Mouse (Mus musculus): ENCODE measurements around the gene Kmt2d. TPM values are rescaled to one million over a fixed set of nuclear protein-coding genes. Genes with fewer than 3 reads are reported as not detected.

Kmt2d gene
- polyA plus RNA-seq, 1 experiment from 2014 or later: 13.3 TPM

GRCm38 (mm10) chr15:98785744-98786143, 85.3 kb downstream of the Kmt2d start:
- Histone ChIP-seq H3K4me3 (replicated peaks) (no peak overlapping the region), H3K4me2 (no peak overlapping the region), H3K36me3 (no peaks in the 10 kb centered on the region), H3K9me3 (replicated peaks) (no peaks in the 10 kb centered on the region), H3K9ac (no peak overlapping the region), H3K27me3 (peaks cover 82% of the 10 kb centered on the region), H3K4me1 (peaks cover 14% of the 10 kb centered on the region), H3K27ac (no peak overlapping the region)
- 40% methylated on average over 7 of the region's 7 CpGs for WGBS
- ATAC-seq (replicated peaks; ENCODE audit: low FRiP score): no peak

Other genes starting within 250 kb of the Kmt2d start
- gene Cacnb3, start 240.4 kb downstream of the Kmt2d start, polyA plus RNA-seq (2015; fragmentation: Nextera tagmentation; extraction: Ambion mirVana): 29.8 and 36.6 TPM in 2 replicates
- 23.1 and 23.7 TPM in 2 replicates for gene Ddx23, start 208.3 kb downstream of the Kmt2d start, polyA plus RNA-seq (2015; fragmentation: Nextera tagmentation; extraction: Ambion mirVana)
- 0.62 and 0.99 TPM in 2 replicates for gene Rnd1, start 193.7 kb downstream of the Kmt2d start, polyA plus RNA-seq (2015; fragmentation: Nextera tagmentation; extraction: Ambion mirVana)
- gene Ccdc65, start 163.0 kb downstream of the Kmt2d start, polyA plus RNA-seq (2015; fragmentation: Nextera tagmentation; extraction: Ambion mirVana): 0.73 and 1.1 TPM in 2 replicates
- gene Fkbp11, start 143.0 kb downstream of the Kmt2d start, polyA plus RNA-seq (2015; fragmentation: Nextera tagmentation; extraction: Ambion mirVana): 40.3 and 40.5 TPM in 2 replicates
- gene Arf3, start 108.0 kb downstream of the Kmt2d start, polyA plus RNA-seq (2015; fragmentation: Nextera tagmentation; extraction: Ambion mirVana): 51.9 and 55.6 TPM in 2 replicates
- 0.12 and 0.31 TPM in 2 replicates for gene Wnt10b, start 93.1 kb downstream of the Kmt2d start, polyA plus RNA-seq (2015; fragmentation: Nextera tagmentation; extraction: Ambion mirVana)
- 0.06 TPM in 1 of 2 replicates, not detected in the other for gene Wnt1, start 81.3 kb downstream of the Kmt2d start, polyA plus RNA-seq (2015; fragmentation: Nextera tagmentation; extraction: Ambion mirVana)
- gene Ddn, start 61.7 kb downstream of the Kmt2d start, polyA plus RNA-seq (2015; fragmentation: Nextera tagmentation; extraction: Ambion mirVana): 2.9 and 3.2 TPM in 2 replicates
- gene Prkag1, start 39.7 kb downstream of the Kmt2d start, polyA plus RNA-seq (2015; fragmentation: Nextera tagmentation; extraction: Ambion mirVana): 98.5 and 100 TPM in 2 replicates
- gene Rhebl1, start 23.3 kb upstream of the Kmt2d start, polyA plus RNA-seq (2015; fragmentation: Nextera tagmentation; extraction: Ambion mirVana): 20.0 and 20.5 TPM in 2 replicates
- gene Dhh, start 27.3 kb upstream of the Kmt2d start, polyA plus RNA-seq (2015; fragmentation: Nextera tagmentation; extraction: Ambion mirVana): 1.4 and 2.0 TPM in 2 replicates
- gene Lmbr1l, start 47.0 kb upstream of the Kmt2d start, polyA plus RNA-seq (2015; fragmentation: Nextera tagmentation; extraction: Ambion mirVana): 16.4 and 17.6 TPM in 2 replicates
- 1,698 and 1,797 TPM in 2 replicates for gene Tuba1b, start 63.4 kb upstream of the Kmt2d start, polyA plus RNA-seq (2015; fragmentation: Nextera tagmentation; extraction: Ambion mirVana)
- gene Gm49450, start 82.3 kb upstream of the Kmt2d start, polyA plus RNA-seq (2015; fragmentation: Nextera tagmentation; extraction: Ambion mirVana): not detected in 2 replicates
- 854 and 1,029 TPM in 2 replicates for gene Tuba1a, start 82.5 kb upstream of the Kmt2d start, polyA plus RNA-seq (2015; fragmentation: Nextera tagmentation; extraction: Ambion mirVana)
- 180 and 185 TPM in 2 replicates for gene Tuba1c, start 158.7 kb upstream of the Kmt2d start, polyA plus RNA-seq (2015; fragmentation: Nextera tagmentation; extraction: Ambion mirVana)
- gene Prph, start 184.0 kb upstream of the Kmt2d start, polyA plus RNA-seq (2015; fragmentation: Nextera tagmentation; extraction: Ambion mirVana): 5.9 and 12.6 TPM in 2 replicates
- gene Troap, start 203.4 kb upstream of the Kmt2d start, polyA plus RNA-seq (2015; fragmentation: Nextera tagmentation; extraction: Ambion mirVana): 33.8 and 39.4 TPM in 2 replicates
- 0.72 and 1.1 TPM in 2 replicates for gene C1ql4, start 216.6 kb upstream of the Kmt2d start, polyA plus RNA-seq (2015; fragmentation: Nextera tagmentation; extraction: Ambion mirVana)
- gene Dnajc22, start 222.0 kb upstream of the Kmt2d start, polyA plus RNA-seq (2015; fragmentation: Nextera tagmentation; extraction: Ambion mirVana): 8.6 and 8.8 TPM in 2 replicates

All from kidney, embryonic 15.5 days (tissue).